Mouse (Mus musculus) lung, adult 2 months (tissue): Measurements from ENCODE around the gene Ttf2. TPM values are rescaled to one million over a fixed set of nuclear protein-coding genes. Genes with fewer than 3 reads are reported as not detected.

Experiments used
- DNase-seq: peaks from one replicate; pipeline ENCODE4 v3.0.0; 2022
- H3K4me1 ChIP-seq: fragments of 200-500 bp; 2 replicates; pipeline ENCODE4 v1.6.1; 2011; ENCODE audit warnings: low read length; ENCODE audit not compliant: control insufficient read depth, insufficient read depth
- H3K4me3 ChIP-seq: fragments of 200-500 bp; replicated peaks from 2 replicates; pipeline ENCODE3; 2011; ENCODE audit warnings: low read depth, mild to moderate bottlenecking, control low read depth, low read length; ENCODE audit errors: extremely low read depth
- CTCF ChIP-seq: fragments of 200-500 bp; IDR thresholded peaks from 2 replicates; pipeline ENCODE4 v1.5.1; 2011; ENCODE audit warnings: mild to moderate bottlenecking, low read length, control low read depth; ENCODE audit not compliant: insufficient read depth
- POLR2A ChIP-seq: fragments of 200-500 bp; IDR thresholded peaks from 2 replicates; pipeline ENCODE4 v1.6.1; 2011; ENCODE audit warnings: low read depth, mild to moderate bottlenecking, control low read depth, low read length, borderline replicate concordance; ENCODE audit errors: extremely low read depth
- WGBS: fragments of 180-500 bp; shearing (Covaris S2); methylation state at CpG from one replicate; pipeline ENCODE4 v1.1.7; 2018; 5-methylcytosine and 5-hydroxymethylcytosine counted together
- polyA plus RNA-seq: library from polyadenylated mRNA; depleted of rRNA; stranded (reverse); fragments of >200 nt; gene quantifications from 2 replicates; pipeline ENCODE4 v1.2.3, GENCODE M21; 2012

The Ttf2 gene
- polyA plus RNA-seq, 1 experiment, result 3.0 TPM

DNA sequence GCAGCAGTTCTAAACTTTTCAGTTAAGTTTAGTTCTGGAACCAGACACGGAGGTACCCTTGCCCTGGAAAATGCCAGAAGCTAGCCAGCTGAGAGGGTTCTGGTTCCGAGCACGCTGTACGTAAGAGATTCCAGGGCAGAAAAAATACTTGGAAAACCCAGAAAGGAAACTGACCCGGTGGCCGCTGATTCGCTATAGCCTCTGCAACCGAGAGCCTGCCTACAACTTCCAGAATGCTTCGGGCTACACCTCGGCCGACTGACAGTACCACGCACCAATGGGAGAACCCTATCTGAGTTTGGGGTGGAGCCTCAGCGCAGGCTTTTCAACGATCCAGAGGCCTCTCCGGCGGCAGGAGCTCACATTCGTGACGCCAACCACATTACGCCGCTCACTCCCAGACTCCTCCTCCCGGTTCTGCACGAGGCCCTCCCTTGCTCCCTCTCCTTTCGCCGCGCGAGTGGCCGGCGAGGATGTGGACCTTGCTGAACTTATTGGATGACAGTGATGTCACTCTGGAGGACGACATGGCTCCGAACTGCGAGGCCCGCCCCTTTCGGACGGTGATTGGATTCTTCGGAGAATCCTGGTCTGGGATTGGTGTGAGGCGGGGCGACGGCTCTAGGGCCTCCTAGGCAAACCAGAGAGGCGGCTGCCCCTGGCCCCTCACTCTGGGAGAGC is 47.5 kb downstream of the Ttf2 start, which contains the start of gene Trim45:
Trim45 (plus strand) TSS at position 378 of the 681 bp plus-strand sequence.
- H3K4me1 ChIP-seq, result no peaks in the 10 kb centered on the region
- under 1% methylated on average over 39 of the region's 39 CpGs for WGBS
- H3K4me3 ChIP-seq, result peak within 1 kb of the TSS; percentile 77
- DNase-seq, result peak; percentile 98
- TF ChIP-seq CTCF (no peak), POLR2A (peak; percentile 51; the same call in 1 of the 2 replicates)

GRCm38 (mm10) chr3:100920611-100921140 is 48.8 kb downstream of the Ttf2 start:
- H3K4me3 ChIP-seq, result no peak overlapping the region
- DNase-seq, result no peak
- 68% methylated on average over 9 of the region's 9 CpGs for WGBS
- no peak for TF ChIP-seq CTCF
- no peak for TF ChIP-seq POLR2A
- no peaks in the 10 kb centered on the region for H3K4me1 ChIP-seq

DNA sequence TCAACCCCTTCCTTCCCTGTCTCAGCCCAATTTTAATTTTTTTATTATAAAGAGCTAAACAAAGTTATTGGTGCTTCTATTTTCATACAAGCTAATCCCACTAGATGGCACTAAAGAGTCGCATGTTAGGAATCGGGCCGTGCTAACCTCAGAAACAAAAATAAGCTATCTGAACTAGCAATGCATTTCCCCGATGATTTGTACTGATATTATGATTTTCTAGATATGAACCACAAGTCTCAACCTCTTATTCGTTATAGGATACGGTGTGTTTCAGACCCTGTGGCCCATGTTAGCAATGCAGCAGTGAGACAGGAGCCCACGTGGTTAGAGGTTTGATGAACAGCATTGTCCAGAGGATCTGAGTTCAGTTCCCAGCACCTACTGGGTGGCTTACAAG is 52.6 kb downstream of the Ttf2 start:
- TF ChIP-seq POLR2A, result no peak
- TF ChIP-seq CTCF, result no peak; the same call in 1 of the 2 replicates
- Histone ChIP-seq H3K4me3 (no peak overlapping the region), H3K4me1 (no peaks in the 10 kb centered on the region)
- no peak for DNase-seq
- WGBS, result 10% methylated on average over 7 of the region's 7 CpGs

- DNase-seq, result no peak
- TF ChIP-seq POLR2A, result no peak
- no peak for TF ChIP-seq CTCF
- no peaks in the 10 kb centered on the region for H3K4me1 ChIP-seq
- 55% methylated on average over 7 of the region's 7 CpGs for WGBS
- no peak overlapping the region for H3K4me3 ChIP-seq
Observed at GRCm38 (mm10) chr3:100911498-100912213, 57.8 kb downstream of the Ttf2 start.

- TF ChIP-seq POLR2A (no peak), CTCF (no peak)
- H3K4me1 ChIP-seq, result no peaks in the 10 kb centered on the region
- WGBS, result 70% methylated on average over 9 of the region's 9 CpGs
Observed at GRCm38 (mm10) chr3:100911026-100911425, 58.4 kb downstream of the Ttf2 start.

DNA sequence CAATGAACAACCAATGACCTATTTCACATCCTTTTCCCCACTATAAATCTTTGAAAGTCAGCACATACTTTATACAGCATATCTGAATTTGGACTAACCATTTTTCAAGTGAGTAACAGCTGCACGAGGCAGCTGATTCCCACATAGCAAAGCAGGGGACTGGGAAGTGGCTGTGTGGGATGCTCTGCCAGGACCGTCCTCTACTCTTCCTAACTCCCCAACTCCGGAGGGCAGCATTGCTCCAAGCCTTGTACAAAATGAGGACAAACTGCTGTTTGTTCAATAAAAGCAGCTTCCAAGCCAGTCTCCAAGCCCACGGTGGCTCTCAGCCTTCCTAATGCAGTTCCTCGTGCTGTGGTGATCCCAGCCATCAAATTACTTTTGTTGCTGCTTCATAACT is 58.8 kb downstream of the Ttf2 start:
- WGBS, result 57% methylated on average over 5 of the region's 5 CpGs
- no peak overlapping the region for H3K4me3 ChIP-seq
- no peak for DNase-seq
- H3K4me1 ChIP-seq, result no peaks in the 10 kb centered on the region
- TF ChIP-seq POLR2A, result no peak
- TF ChIP-seq CTCF, result no peak

More at GRCm38 (mm10) chr3:100911026-100911425, 58.4 kb downstream of the Ttf2 start:
- H3K4me3 ChIP-seq, result no peak overlapping the region
- no peak for DNase-seq

DNA sequence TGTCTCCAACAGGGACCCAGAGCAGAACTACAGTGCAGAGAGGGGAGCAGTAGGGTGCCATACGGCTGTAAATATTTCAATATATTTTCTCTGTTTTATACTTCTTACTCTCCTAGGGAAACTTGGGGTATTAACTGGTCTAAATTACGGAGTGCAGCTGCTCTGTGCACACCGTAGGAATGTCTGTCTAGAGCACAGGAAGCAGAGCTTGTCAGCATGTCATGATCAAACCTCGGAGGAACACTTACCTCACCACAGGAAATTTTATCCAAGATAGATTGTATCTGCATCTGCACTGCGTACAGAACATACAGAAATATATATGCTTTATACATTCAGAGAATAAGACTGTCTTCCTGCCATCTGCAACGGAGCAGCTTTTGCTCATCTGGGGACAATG is 60.9 kb downstream of the Ttf2 start:
- Histone ChIP-seq H3K4me3 (no peak overlapping the region), H3K4me1 (no peaks in the 10 kb centered on the region)
- DNase-seq, result no peak
- 27% methylated on average over 6 of the region's 6 CpGs for WGBS
- no peak for TF ChIP-seq CTCF

- H3K4me3 ChIP-seq, result no peak overlapping the region
- 47% methylated on average over 3 of the region's 3 CpGs for WGBS
- DNase-seq, result no peak
- no peaks in the 10 kb centered on the region for H3K4me1 ChIP-seq
- TF ChIP-seq POLR2A (no peak), CTCF (no peak)
Observed at GRCm38 (mm10) chr3:100906916-100907315, 62.5 kb downstream of the Ttf2 start.

GRCm38 (mm10) chr3:100906128-100906527 is 63.3 kb downstream of the Ttf2 start:
- 33% methylated on average over 6 of the region's 6 CpGs for WGBS
- DNase-seq, result no peak
- TF ChIP-seq POLR2A (no peak), CTCF (no peak)
- Histone ChIP-seq H3K4me3 (no peak overlapping the region), H3K4me1 (no peaks in the 10 kb centered on the region)

DNA sequence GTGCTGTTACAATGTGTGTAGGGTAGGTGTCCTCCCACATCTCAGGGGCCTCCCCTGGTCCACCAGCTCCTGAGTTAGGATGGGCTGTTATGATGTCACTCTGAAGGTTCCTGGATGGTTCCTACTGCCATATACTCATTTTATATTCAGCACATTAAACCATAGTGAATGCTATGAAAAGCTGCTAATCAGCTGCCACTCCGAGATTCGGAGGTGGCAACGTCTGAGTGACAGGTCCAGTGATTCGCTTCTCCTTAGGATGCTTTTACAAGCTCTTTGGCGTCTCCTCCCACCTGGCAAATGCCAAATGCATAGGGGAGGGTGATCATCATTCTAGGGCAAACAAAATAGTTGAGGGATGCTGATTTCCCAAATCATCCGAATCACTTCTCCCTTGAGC is 74.0 kb downstream of the Ttf2 start:
- no peak for DNase-seq
- TF ChIP-seq CTCF (no peak), POLR2A (no peak)
- 78% methylated on average over 6 of the region's 6 CpGs for WGBS
- Histone ChIP-seq H3K4me1 (no peaks in the 10 kb centered on the region), H3K4me3 (no peak overlapping the region)
